Mouse (Mus musculus): Measurements from ENCODE around the gene Hsf5. TPM values are rescaled to one million over a fixed set of nuclear protein-coding genes. Genes with fewer than 3 reads are reported as not detected.

The Hsf5 gene
- polyA plus RNA-seq, 1 experiment from 2014 or later = 0.05 TPM

DNA sequence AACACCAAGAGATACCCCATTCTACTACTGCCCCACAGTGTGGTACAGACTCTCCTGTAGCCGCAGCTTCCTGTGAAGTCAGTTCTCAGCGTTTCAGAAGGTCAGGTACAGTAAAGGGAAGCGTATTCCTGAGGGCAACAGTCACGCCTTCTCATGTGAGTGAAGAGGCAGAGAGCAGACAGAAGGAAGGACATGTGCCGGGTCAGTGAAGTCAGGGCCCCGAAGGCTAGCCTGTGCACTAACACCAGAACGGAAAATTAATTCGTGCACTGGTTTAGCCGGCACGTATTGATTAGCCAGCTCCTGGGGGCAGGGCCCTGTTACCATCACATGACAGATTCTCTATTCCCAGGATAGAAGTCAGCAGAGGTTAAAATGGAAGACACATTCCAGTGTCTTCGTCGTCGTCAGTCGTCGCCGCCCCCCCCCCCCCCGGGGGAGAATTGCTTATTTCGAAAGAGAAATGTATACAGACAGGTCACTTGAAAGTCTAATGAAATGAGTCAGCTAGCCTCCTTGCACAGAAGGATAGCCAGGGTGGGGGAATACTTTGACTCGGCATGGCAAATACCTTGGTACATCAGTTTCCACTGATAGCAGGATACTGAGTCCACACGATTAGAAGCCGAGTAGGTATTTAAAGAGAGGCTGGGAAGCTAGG is 42.3 kb upstream of the Hsf5 start:
- Histone ChIP-seq H3K9me3 (ENCODE audit: low read length) (no peaks in the 10 kb centered on the region), H3K36me3 (ENCODE audit: insufficient read depth, low read length) (no peaks in the 10 kb centered on the region), H3K4me1 (ENCODE audit: insufficient read depth, low read depth, low read length) (peaks cover 13% of the 10 kb centered on the region; the same call in 1 of the 2 replicates), H3K4me3 (ENCODE audit: low read depth, low read length) (no peak overlapping the region), H3K9ac (replicated peaks; ENCODE audit: low read depth) (no peak overlapping the region), H3K27me3 (replicated peaks; ENCODE audit: insufficient read depth, low read length) (no peaks in the 10 kb centered on the region), H3K27ac (ENCODE audit: low read length) (no peak overlapping the region), H3K4me2 (replicated peaks; ENCODE audit: low read depth, low read length) (no peak overlapping the region)
- DNase-seq (ENCODE audit: low spot score) = peak; percentile 59
- ATAC-seq = no peak
- WGBS = 43% methylated on average over 21 of the region's 21 CpGs
- TF ChIP-seq CTCF (IDR thresholded peaks at IDR 0.05) (no peak), EP300 (IDR thresholded peaks at IDR 0.05) (peak; percentile 39; the same call in 1 of the 2 replicates)

- ATAC-seq = no peak
- H3K9me3 ChIP-seq (ENCODE audit: low read length) = no peaks in the 10 kb centered on the region
- H3K9ac ChIP-seq (replicated peaks; ENCODE audit: low read depth) = no peak overlapping the region
- 39% methylated on average over 6 of the region's 6 CpGs for WGBS
- H3K4me3 ChIP-seq (ENCODE audit: low read depth, low read length) = peak overlapping the region; percentile 62
- DNase-seq (ENCODE audit: low spot score) = no peak
- peak overlapping the region; percentile 76 for H3K4me2 ChIP-seq (replicated peaks; ENCODE audit: low read depth, low read length)
- no peaks in the 10 kb centered on the region for H3K36me3 ChIP-seq (ENCODE audit: insufficient read depth, low read length)
- 0 out of 2 replicates have a peak overlapping the region, but pooled peaks have one; percentile 32 for H3K27ac ChIP-seq (ENCODE audit: low read length)
- H3K4me1 ChIP-seq (ENCODE audit: insufficient read depth, low read depth, low read length) = peaks cover 11% of the 10 kb centered on the region; the same call in 1 of the 2 replicates
- TF ChIP-seq EP300 (IDR thresholded peaks at IDR 0.05) (no peak), CTCF (IDR thresholded peaks at IDR 0.05) (no peak)
- no peaks in the 10 kb centered on the region for H3K27me3 ChIP-seq (replicated peaks; ENCODE audit: insufficient read depth, low read length)
These were observed 39.2 kb upstream of the Hsf5 start for GRCm38 (mm10) chr11:87577601-87578248.

GRCm38 (mm10) chr11:87578249-87578962 is 38.6 kb upstream of the Hsf5 start:
- Histone ChIP-seq H3K4me1 (ENCODE audit: insufficient read depth, low read depth, low read length) (peaks cover 13% of the 10 kb centered on the region; the same call in 1 of the 2 replicates), H3K4me2 (replicated peaks; ENCODE audit: low read depth, low read length) (peak overlapping the region; percentile 76), H3K9me3 (ENCODE audit: low read length) (no peaks in the 10 kb centered on the region), H3K36me3 (ENCODE audit: insufficient read depth, low read length) (no peaks in the 10 kb centered on the region), H3K27me3 (replicated peaks; ENCODE audit: insufficient read depth, low read length) (no peaks in the 10 kb centered on the region), H3K4me3 (ENCODE audit: low read depth, low read length) (peak overlapping the region; percentile 62), H3K9ac (replicated peaks; ENCODE audit: low read depth) (peak overlapping the region; percentile 50), H3K27ac (ENCODE audit: low read length) (peak overlapping the region; percentile 93)
- WGBS = under 1% methylated on average over 38 of the region's 40 CpGs
- DNase-seq (ENCODE audit: low spot score) (peak; percentile 71), ATAC-seq (peak; percentile 54)
- TF ChIP-seq EP300 (IDR thresholded peaks at IDR 0.05) = no peak
- no peak for TF ChIP-seq CTCF (IDR thresholded peaks at IDR 0.05)

DNA sequence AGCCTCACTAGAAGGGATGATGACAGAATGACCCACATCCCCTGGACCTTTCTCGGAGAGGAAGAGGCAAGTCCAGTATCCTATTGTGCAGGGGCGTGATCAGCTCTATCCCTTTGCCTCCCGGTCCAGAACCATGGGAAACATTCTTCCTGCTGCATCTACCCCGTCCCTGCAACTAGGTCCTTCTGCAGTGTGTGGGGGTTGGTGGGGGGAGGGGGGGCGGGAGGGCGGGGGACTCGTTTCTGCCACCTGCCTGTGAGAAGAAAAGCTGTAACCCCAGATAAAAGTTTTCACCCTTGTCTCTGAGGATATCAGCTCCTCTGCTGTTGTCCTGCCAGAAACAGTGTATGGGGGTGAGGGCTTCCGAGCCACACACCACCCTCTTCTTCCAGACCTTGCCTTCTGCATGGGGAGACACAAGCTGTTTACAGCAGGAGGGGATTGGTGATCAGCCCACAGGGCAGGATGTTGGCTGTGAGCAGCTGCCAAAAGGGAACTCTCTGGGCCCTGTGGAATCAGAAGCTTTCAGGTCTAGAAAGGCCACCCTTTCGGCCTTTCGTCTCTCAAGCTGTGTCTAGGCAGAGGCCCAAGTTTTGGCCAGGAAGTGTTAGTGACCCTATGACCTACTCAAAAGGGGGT is 37.9 kb upstream of the Hsf5 start:
- Histone ChIP-seq H3K9ac (replicated peaks; ENCODE audit: low read depth) (peak overlapping the region; percentile 50; the same call in 1 of the 2 replicates), H3K36me3 (ENCODE audit: insufficient read depth, low read length) (no peaks in the 10 kb centered on the region), H3K4me1 (ENCODE audit: insufficient read depth, low read depth, low read length) (peaks cover 15% of the 10 kb centered on the region; the same call in 1 of the 2 replicates), H3K9me3 (ENCODE audit: low read length) (no peaks in the 10 kb centered on the region), H3K4me3 (ENCODE audit: low read depth, low read length) (peak overlapping the region; percentile 62), H3K4me2 (replicated peaks; ENCODE audit: low read depth, low read length) (peak overlapping the region; percentile 76), H3K27ac (ENCODE audit: low read length) (peak overlapping the region; percentile 93), H3K27me3 (replicated peaks; ENCODE audit: insufficient read depth, low read length) (no peaks in the 10 kb centered on the region)
- no peak for TF ChIP-seq EP300 (IDR thresholded peaks at IDR 0.05)
- no peak for TF ChIP-seq CTCF (IDR thresholded peaks at IDR 0.05)
- WGBS = 7% methylated on average over 10 of the region's 10 CpGs
- DNase-seq (ENCODE audit: low spot score) (peak; percentile 66), ATAC-seq (peak; percentile 59)

DNA sequence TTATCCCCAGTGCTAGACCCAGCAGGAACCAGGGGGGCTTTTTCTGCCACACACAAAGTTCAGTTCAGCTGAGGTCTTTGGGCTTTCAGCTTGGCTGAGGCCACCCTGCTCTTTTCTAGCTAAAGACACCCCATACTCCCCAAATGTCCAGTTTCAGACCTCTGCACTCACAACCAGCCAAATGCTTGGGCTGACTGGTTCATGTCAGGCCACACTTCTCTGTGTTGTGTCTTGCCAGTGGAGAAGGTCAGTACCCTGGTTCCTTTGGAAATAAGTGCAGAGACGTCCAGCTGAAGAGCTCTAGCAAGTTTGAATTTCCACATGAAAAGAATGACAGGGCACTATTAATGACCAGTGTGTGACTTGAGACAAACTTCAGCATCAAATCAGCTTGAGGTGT is 37.3 kb upstream of the Hsf5 start:
- no peaks in the 10 kb centered on the region for H3K9me3 ChIP-seq (ENCODE audit: low read length)
- H3K9ac ChIP-seq (replicated peaks; ENCODE audit: low read depth) = peak overlapping the region; percentile 23; the same call in 1 of the 2 replicates
- peak overlapping the region; percentile 62 for H3K4me3 ChIP-seq (ENCODE audit: low read depth, low read length)
- ATAC-seq = peak; percentile 76
- H3K4me2 ChIP-seq (replicated peaks; ENCODE audit: low read depth, low read length) = peak overlapping the region; percentile 76
- DNase-seq (ENCODE audit: low spot score) = peak; percentile 90
- H3K27me3 ChIP-seq (replicated peaks; ENCODE audit: insufficient read depth, low read length) = no peaks in the 10 kb centered on the region
- 58% methylated on average over 1 of the region's 1 CpGs for WGBS
- peak overlapping the region; percentile 93 for H3K27ac ChIP-seq (ENCODE audit: low read length)
- no peak for TF ChIP-seq CTCF (IDR thresholded peaks at IDR 0.05)
- peak; percentile 62 for TF ChIP-seq EP300 (IDR thresholded peaks at IDR 0.05)
- H3K36me3 ChIP-seq (ENCODE audit: insufficient read depth, low read length) = no peaks in the 10 kb centered on the region
- peaks cover 16% of the 10 kb centered on the region; the same call in 1 of the 2 replicates for H3K4me1 ChIP-seq (ENCODE audit: insufficient read depth, low read depth, low read length)
